Mouse (Mus musculus) heart, embryonic 13.5 days (tissue): ENCODE data around the gene Scaf1. TPM values are rescaled to one million over a fixed set of nuclear protein-coding genes. Genes with fewer than 3 reads are reported as not detected.

ENCODE experiments used
- ATAC-seq: fragments of 200-750 bp; cut with Nextera tagmentation; 2 replicates; pipeline ENCODE4 v1.8.0; 2017; ENCODE audit warnings: moderate TSS enrichment; ENCODE audit not compliant: insufficient number of reproducible peaks, low FRiP score, low TSS enrichment; ENCODE audit errors: extremely low read depth
- H3K27ac ChIP-seq: fragments of 300-500 bp; sonication (generic); replicated peaks from 2 replicates; pipeline ENCODE4 v1.5.1; 2015; ENCODE audit warnings: moderate library complexity, mild to moderate bottlenecking, inconsistent platforms
- H3K27me3 ChIP-seq: fragments of 300-500 bp; sonication (generic); replicated peaks from 2 replicates; pipeline ENCODE4 v1.6.1; 2015; ENCODE audit warnings: mild to moderate bottlenecking, inconsistent platforms
- H3K36me3 ChIP-seq: fragments of 300-500 bp; sonication (generic); 2 replicates; pipeline ENCODE4 v1.6.1; 2015; ENCODE audit warnings: mild to moderate bottlenecking, inconsistent platforms
- H3K4me1 ChIP-seq: fragments of 300-500 bp; sonication (generic); 2 replicates; pipeline ENCODE4 v1.6.1; 2015; ENCODE audit warnings: inconsistent platforms
- H3K4me2 ChIP-seq: fragments of 300-500 bp; sonication (generic); 2 replicates; pipeline ENCODE4 v1.6.1; 2015; ENCODE audit warnings: inconsistent platforms, mild to moderate bottlenecking, moderate library complexity
- H3K4me3 ChIP-seq: fragments of 300-500 bp; sonication (generic); 2 replicates; pipeline ENCODE4 v1.5.1; 2015; ENCODE audit warnings: moderate library complexity, mild to moderate bottlenecking, inconsistent platforms
- H3K9ac ChIP-seq: fragments of 300-500 bp; sonication (generic); 2 replicates; pipeline ENCODE4 v1.6.1; 2015; ENCODE audit warnings: inconsistent platforms, mild to moderate bottlenecking, moderate library complexity
- H3K9me3 ChIP-seq: fragments of 300-500 bp; sonication (generic); 2 replicates; pipeline ENCODE4 v1.6.1; 2016; ENCODE audit warnings: inconsistent platforms
- WGBS: fragments of 180-500 bp; shearing (Covaris S2); methylation state at CpG from one replicate; pipeline ENCODE4 v1.1.7; 2015; ENCODE audit warnings: mixed read lengths; 5-methylcytosine and 5-hydroxymethylcytosine counted together
- polyA plus RNA-seq: library from polyadenylated mRNA; unstranded; fragments of >200 nt; fragmentation: Nextera tagmentation; extraction: Ambion mirVana; gene quantifications from 2 replicates; pipeline ENCODE4 v1.2.1, GENCODE M21; 2015

Scaf1 gene
- 27.0 and 27.1 TPM in 2 replicates for polyA plus RNA-seq

GRCm38 (mm10) chr7:45015957-45016612 lies at the start of gene Scaf1:
Scaf1 (minus strand) TSS chr7:45016363.
- Histone ChIP-seq H3K9me3 (no peaks in the 10 kb centered on the region), H3K4me2 (peak within 1 kb of the TSS; percentile 86), H3K4me1 (peaks cover 43% of the 10 kb centered on the region), H3K27me3 (no peaks in the 10 kb centered on the region), H3K36me3 (peaks cover 37% of the 10 kb centered on the region), H3K9ac (peak within 1 kb of the TSS; percentile 99), H3K4me3 (peak within 1 kb of the TSS; percentile 99), H3K27ac (peak within 1 kb of the TSS; percentile 100)
- WGBS: under 1% methylated on average over 69 of the region's 69 CpGs
- peak; percentile 88 for ATAC-seq

DNA sequence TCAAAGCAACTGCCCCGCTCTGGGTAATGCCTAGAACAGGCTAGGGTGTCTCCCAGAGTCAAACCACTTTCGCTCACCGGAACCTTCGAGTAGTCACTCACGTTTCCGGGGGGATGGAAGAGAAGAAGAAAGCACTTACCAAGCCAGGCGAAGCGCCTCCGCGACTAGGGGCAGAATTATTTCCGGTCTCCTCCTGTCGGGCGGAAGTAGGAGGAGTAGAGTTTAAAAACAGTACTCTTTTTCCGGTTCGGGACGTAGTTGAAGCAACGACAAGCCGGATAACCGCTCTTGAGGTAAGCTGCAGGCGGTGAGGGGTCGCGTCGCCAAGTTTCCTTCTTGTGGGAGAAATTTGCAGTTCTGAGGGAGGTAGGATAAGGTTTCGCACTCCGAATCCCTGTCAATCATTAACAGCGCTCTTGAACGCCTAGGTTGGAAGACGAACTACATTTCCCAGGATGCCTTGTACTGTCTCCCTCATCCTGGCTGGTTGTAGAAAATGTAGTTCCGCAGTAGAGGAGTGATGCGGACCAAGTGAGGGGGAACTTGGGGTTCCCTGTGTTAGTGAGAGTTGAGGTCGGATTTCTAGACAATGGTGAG lies 46.2 kb upstream of the Scaf1 start, which contains the start of the genes Nosip and Prrg2:
Gene Nosip, plus strand, starts transcription at position 191 of the 597 bp plus-strand sequence.
Gene Prrg2, minus strand, starts transcription at position 439 of the 597 bp plus-strand sequence.
- Histone ChIP-seq H3K27me3 (no peaks in the 10 kb centered on the region), H3K4me2 (peak within 1 kb of the TSS; percentile 68), H3K4me3 (peak within 1 kb of the TSS; percentile 83), H3K36me3 (no peaks in the 10 kb centered on the region; the same call in 1 of the 2 replicates), H3K27ac (peak within 1 kb of the TSS; percentile 91), H3K4me1 (peaks cover 31% of the 10 kb centered on the region), H3K9ac (peak within 1 kb of the TSS; percentile 88), H3K9me3 (no peaks in the 10 kb centered on the region)
- ATAC-seq: peak; percentile 82
- under 1% methylated on average over 31 of the region's 31 CpGs for WGBS

DNA sequence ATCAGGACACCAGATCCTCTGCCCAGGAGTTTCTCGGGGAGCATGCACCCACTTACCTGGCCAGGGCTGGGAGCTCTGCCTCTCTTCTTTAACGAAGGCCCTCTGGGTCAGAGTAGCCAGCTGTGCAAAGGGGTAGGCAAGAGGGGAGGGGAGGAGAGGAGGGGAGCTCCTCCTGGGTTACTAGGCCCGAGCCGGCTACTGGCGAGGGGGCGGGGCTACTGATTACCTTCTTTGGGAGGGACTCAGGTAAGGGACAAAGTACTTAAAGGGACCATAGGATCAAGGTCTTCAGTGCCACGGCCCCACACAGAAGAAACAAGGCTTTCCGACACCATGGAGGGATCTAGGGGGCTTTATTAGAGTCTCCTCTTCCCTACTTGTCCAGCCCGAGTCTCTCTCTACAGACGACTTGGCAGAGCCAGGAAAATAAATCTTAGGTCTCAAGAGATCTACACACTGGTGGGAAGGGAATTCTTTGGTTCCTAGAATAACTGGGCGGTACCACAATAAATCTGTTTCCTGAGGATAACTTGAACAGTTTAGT lies 45.4 kb upstream of the Scaf1 start:
- WGBS: 15% methylated on average over 11 of the region's 11 CpGs
- Histone ChIP-seq H3K27ac (peak overlapping the region; percentile 91), H3K4me2 (peak overlapping the region; percentile 68), H3K9me3 (no peaks in the 10 kb centered on the region), H3K4me3 (peak overlapping the region; percentile 83), H3K36me3 (no peaks in the 10 kb centered on the region; the same call in 1 of the 2 replicates), H3K4me1 (peaks cover 31% of the 10 kb centered on the region), H3K27me3 (no peaks in the 10 kb centered on the region), H3K9ac (peak overlapping the region; percentile 88)
- ATAC-seq: no peak

- Histone ChIP-seq H3K9me3 (no peaks in the 10 kb centered on the region), H3K4me3 (peak overlapping the region; percentile 83; the same call in 1 of the 2 replicates), H3K9ac (no peak overlapping the region), H3K4me2 (no peak overlapping the region), H3K4me1 (peaks cover 31% of the 10 kb centered on the region), H3K36me3 (no peaks in the 10 kb centered on the region; the same call in 1 of the 2 replicates), H3K27ac (no peak overlapping the region), H3K27me3 (no peaks in the 10 kb centered on the region)
- WGBS: 80% methylated on average over 6 of the region's 6 CpGs
- ATAC-seq: no peak
These were observed 44.5 kb upstream of the Scaf1 start for GRCm38 (mm10) chr7:45060632-45061122.

DNA sequence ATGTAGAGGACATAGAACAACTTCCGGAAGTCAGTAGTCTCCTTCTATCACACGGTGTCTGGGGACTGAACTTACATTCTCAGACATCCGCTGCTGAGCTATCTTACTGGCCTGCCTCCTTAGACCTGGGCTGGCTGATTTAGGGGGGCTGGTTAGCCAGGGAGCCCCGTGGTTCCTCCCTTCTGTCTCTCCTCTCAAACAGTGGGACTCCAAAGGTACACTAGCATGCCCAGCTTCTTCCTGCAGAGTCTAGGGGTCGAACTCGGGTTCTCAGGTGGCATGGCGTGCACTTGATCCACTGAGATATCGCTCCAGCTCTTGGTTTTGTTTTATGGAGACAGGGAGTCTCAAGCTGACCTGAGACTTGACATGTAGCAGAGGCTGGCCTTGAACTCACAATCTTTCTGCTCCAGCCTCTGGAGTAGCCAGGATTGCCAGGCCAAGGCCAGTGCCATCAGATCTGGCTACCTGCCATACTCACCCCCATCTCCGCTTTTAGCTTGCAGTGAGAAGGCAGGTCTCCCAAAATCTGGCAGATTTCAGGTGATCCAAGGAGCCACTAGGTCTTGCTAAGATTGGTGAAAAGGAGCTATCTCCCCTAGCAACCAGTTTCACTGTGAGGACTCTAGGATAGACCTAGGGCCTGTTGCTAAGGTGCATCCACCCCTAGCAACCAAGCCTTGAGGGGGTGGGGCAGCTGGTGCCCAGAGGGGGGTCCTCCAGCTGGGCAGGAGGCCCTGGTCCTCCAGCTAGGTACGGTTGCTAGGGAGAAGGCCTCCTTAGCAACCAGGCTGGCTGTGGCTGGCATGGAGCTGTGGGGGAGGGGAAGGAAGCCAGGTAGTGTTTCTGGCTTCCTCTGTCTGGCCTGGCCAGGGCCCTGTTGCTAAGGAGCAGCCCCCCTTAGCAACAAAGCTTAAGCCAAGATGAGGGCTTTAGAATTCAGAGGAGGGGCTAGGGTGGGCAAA lies 42.7 kb upstream of the Scaf1 start:
- WGBS: 70% methylated on average over 10 of the region's 10 CpGs
- Histone ChIP-seq H3K36me3 (no peaks in the 10 kb centered on the region; the same call in 1 of the 2 replicates), H3K4me1 (peaks cover 27% of the 10 kb centered on the region), H3K27ac (no peak overlapping the region), H3K9ac (no peak overlapping the region), H3K27me3 (no peaks in the 10 kb centered on the region), H3K9me3 (no peaks in the 10 kb centered on the region), H3K4me2 (no peak overlapping the region), H3K4me3 (no peak overlapping the region)
- ATAC-seq: no peak

GRCm38 (mm10) chr7:45056972-45057348 lies 40.8 kb upstream of the Scaf1 start:
- Histone ChIP-seq H3K27ac (no peak overlapping the region), H3K9ac (peak overlapping the region; percentile 11; the same call in 1 of the 2 replicates)
- ATAC-seq: no peak

DNA sequence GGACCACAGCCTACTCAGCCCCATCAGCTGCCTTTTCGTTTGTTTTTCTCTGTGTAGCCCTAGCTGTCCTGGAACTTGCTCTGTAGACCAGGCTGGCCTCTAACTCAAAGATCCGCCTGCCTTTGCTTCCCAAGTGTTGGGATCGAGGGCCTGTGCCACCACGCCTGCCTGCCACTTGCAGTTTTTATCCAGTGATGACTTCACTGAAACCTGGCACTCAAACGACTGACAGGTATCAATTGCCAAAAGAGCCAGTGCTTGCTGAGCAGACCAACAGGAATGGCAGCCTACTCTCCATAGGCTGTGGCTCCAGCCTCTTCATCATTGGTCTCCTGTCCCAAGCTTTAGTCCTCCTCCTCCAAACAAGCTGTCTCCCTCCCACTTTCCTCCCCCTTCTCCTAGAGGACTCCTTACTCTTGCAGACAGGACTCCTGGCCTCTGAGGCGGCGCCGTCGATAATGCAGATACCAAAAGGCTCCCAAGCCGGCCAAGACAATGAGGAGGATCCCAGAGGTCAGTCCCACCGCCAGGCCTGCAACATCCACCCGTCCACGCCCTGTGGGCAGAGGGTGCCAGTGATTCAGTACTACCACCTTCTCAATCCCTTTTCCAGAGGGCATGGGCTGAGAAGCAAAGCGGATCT lies 40.3 kb upstream of the Scaf1 start:
- no peaks in the 10 kb centered on the region for H3K27me3 ChIP-seq
- H3K4me3 ChIP-seq: no peak overlapping the region
- H3K9ac ChIP-seq: peak overlapping the region; percentile 11; the same call in 1 of the 2 replicates
- 54% methylated on average over 14 of the region's 14 CpGs for WGBS
- no peak overlapping the region for H3K27ac ChIP-seq
- ATAC-seq: no peak
- no peaks in the 10 kb centered on the region; the same call in 1 of the 2 replicates for H3K36me3 ChIP-seq
- H3K4me2 ChIP-seq: no peak overlapping the region
- peaks cover 22% of the 10 kb centered on the region for H3K4me1 ChIP-seq
- H3K9me3 ChIP-seq: no peaks in the 10 kb centered on the region

More at GRCm38 (mm10) chr7:45056972-45057348, 40.8 kb upstream of the Scaf1 start:
- Histone ChIP-seq H3K36me3 (no peaks in the 10 kb centered on the region; the same call in 1 of the 2 replicates), H3K4me3 (no peak overlapping the region), H3K4me1 (peaks cover 21% of the 10 kb centered on the region), H3K4me2 (no peak overlapping the region), H3K27me3 (no peaks in the 10 kb centered on the region), H3K9me3 (no peaks in the 10 kb centered on the region)

- H3K36me3 ChIP-seq: peaks cover 22% of the 10 kb centered on the region
- no peaks in the 10 kb centered on the region for H3K27me3 ChIP-seq
- H3K9ac ChIP-seq: peak overlapping the region; percentile 98
- peak overlapping the region; percentile 80 for H3K4me3 ChIP-seq
- ATAC-seq: peak; percentile 93
- peaks cover 30% of the 10 kb centered on the region for H3K4me1 ChIP-seq
- WGBS: under 1% methylated on average over 33 of the region's 33 CpGs
- H3K9me3 ChIP-seq: no peaks in the 10 kb centered on the region
- peak overlapping the region; percentile 99 for H3K27ac ChIP-seq
- H3K4me2 ChIP-seq: peak overlapping the region; percentile 98
These were observed 37.9 kb upstream of the Scaf1 start for GRCm38 (mm10) chr7:45053931-45054510.

DNA sequence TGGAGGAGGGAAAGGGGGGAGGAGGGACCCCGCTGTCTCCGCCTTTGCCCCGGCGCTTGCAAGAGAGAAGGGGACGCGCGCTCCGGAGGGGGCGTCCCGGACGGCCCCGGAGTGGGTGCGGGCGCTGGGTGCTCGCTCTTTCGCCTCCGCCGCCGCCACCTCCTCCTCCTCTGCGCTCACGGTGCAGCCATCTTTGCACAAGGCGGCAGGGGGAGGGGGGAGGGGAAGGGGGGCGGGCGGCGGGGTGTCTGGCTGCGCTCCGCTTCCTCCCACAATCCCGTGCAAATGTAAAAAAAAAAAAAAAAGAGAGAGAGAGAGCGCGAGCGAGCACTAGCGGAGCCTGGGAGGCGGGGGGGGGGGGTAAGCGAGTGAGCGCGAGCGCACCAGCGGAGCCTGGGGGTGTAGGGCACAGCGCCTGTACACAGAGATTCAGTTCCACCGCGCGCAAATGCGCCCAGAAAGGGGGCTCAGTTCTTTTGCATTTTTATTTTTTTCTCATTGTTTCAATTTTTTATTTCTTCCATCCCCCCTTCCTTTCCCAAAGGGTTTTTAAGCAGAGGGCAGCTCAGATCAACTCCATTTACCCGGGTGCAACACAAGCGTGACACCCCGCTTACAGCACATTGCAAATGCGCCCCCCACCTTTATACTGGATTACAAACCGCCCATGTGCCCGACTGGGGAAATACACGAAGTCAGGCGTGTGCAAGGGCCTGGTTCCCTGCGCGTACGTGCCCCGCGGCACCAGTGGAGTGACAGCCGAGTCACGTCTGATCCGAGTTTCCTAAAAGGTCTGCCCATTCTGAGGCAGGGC lies 37.2 kb upstream of the Scaf1 start:
- Histone ChIP-seq H3K9ac (peak overlapping the region; percentile 98), H3K4me2 (peak overlapping the region; percentile 98), H3K4me1 (peaks cover 30% of the 10 kb centered on the region), H3K36me3 (peaks cover 29% of the 10 kb centered on the region), H3K27ac (peak overlapping the region; percentile 99), H3K27me3 (no peaks in the 10 kb centered on the region), H3K4me3 (peak overlapping the region; percentile 80), H3K9me3 (no peaks in the 10 kb centered on the region)
- peak; percentile 23; the same call in 1 of the 2 replicates for ATAC-seq
- under 1% methylated on average over 29 of the region's 59 CpGs for WGBS
